Mouse (Mus musculus) lung, postnatal 36 days (tissue): ENCODE measurements at regions not wholly inside any gene's neighbourhood (a gene's known extent, or its start where the extent isn't known, plus 50 kb on each side); places are given as distances from the start of the nearest gene placed in this dataset.
A peak's percentile ranks its signal among the peaks of the same experiment; 100 is the strongest.

ENCODE experiments used
- DNase-seq: peaks from one replicate; pipeline ENCODE4 v3.0.0; 2022; ENCODE audit warnings: mixed read lengths

DNA sequence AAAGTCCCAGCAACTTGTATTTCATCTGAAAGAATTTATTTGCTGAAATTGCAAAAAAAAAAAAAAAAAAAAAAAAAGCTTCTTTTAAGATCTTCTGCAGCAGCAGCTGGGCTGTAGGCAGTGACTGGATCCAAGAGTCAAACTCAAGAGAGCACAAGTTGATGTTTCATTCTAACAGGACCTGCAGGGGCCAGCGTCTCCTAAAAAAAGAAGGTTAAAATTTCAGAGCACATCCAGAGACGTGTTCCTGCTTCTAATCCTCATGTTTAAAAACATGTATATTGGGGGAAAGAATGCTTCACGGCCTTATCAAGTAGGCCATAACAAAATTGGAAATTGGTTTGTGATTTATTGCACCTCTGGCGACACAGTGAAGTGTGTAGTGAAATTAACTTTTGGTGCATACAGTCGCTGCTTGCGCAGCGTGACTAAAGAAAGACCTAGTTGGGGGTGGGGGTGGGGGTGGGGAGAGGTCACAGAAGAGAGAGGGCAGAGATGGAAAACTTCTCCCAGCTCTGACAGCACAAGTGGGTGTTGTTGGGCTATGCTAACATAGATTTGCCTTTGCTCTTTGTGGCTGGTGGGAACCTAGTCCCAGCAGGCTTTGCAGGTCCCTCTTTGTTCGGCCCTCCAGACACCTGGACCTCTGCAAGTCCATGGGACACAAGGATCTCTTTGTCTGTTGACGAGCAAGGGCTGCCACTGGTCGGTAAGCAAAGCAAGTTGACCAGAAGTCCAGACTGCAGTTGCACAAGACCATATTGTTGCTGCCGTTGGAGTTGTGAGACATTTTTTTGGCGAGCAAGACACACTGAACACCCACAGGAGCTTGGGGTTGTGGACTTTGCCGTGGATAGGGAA, 155.7 kb upstream of the Slc30a5 start:
- peak; percentile 30 for DNase-seq

DNA sequence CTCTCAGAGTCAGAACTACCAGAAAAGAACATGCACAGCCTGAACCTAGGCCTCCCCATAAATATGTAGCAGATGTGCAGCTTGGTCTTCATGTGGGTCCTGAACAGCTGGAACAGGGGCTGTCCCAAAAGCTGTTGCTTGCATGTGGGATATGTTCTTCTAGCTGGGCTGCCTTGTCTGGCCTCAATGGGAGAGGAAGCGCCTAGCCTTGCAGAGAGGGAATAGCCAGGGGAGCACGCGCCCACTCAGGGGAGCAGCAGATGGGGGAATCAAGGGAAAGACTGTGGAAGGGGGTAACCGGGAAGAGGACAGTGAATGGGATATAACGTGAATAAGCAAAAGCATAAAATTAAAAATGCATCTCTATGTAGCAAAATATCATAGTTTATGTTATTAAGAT, 154.9 kb upstream of the Slc30a5 start:
- no peak for DNase-seq

DNA sequence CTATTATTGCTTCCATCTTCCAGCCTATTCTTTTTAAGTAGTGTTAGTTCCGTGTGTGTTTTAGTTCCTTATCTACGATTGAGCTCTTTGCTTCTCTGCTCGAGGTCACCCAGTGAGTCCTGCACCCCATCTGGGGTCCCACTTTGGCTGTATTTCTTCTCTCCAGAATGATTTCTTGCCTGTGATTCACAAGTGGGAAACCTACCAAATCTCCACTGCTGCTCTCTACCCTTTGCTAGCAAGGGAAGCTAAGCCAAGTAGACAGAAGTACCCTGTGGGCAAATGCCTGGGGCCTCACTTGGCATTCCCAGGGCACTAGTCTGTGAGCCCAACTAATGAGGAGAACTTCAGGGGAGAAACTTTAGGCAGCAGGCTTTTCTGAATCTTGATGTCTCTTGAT, 142.5 kb upstream of the Slc30a5 start:
- DNase-seq = no peak

DNA sequence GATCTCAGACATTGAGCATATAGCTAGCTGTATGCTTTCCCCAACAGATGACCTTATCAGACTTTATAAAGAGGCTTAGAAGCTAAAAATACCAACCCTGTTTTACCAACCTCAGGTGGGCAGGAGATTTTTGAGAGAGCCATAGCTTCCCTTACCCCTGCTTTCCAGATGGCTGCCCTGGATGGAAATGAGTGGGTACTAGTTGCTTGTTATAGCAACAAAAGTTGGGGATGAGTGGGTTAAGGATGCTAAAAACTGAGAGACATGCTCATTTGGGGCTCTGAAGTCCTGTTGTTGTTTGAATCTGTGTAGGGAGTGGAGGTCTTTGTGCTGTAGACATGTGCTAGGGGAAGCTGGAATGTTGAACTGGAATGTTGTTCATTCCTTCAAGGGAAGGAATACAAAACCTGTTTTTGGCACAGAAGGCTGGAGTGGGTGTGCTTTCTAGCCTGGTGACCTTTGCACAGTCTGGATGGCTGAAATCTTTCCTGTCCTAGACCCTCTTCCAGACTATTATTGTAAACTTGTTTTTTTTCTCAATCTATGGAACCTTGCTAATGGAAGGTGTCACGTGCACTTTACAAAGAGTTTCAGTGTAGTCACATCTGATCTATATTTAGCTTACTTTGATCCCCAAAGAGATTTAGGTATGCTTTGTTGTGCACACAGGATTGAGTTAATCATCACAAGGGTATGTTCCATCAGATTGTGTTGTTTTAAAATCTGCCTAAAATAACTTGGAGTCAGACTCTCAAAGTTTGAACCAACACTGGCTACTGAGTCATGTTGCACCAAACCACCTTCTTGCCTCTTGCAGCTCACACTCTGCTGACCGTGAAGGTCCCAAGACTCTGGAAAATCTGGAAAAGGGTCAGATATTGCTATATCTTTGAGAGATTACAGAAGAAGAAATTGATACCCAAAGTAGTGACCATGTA, 138.1 kb upstream of the Slc30a5 start:
- DNase-seq = no peak

DNA sequence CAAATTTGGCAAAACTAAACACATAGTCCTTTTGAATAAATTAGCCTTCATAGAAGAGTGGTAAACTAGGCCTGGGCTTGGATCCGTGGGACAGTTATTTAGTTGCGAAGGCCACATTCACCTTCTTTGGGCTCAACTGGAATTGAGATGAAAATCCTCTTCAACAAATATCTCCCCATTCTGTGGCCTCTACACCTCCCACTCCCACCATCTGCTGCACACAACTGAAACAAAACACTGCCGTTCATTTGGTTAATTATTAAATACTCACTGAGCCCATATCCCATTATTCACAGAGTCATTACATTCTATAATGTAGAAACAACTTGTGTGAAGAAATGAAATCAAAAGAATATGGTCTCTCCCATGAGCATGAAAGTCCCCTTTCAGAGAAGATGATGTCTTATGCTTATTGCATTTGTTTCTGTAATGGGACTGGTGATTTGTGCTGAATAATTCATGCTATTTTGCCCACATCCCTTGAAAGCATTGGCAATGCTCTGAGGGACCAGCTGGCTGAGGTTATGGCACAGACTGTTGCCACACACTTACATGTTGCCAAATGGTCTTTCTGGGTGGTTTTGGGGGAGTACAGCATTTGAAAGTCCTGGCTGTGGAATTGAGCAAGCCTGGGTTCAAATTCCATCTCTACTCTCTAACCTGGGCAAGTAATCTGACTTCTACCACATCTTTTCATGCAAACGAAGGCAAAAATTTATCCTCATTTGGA, 129.7 kb upstream of the Slc30a5 start:
- DNase-seq = no peak

DNA sequence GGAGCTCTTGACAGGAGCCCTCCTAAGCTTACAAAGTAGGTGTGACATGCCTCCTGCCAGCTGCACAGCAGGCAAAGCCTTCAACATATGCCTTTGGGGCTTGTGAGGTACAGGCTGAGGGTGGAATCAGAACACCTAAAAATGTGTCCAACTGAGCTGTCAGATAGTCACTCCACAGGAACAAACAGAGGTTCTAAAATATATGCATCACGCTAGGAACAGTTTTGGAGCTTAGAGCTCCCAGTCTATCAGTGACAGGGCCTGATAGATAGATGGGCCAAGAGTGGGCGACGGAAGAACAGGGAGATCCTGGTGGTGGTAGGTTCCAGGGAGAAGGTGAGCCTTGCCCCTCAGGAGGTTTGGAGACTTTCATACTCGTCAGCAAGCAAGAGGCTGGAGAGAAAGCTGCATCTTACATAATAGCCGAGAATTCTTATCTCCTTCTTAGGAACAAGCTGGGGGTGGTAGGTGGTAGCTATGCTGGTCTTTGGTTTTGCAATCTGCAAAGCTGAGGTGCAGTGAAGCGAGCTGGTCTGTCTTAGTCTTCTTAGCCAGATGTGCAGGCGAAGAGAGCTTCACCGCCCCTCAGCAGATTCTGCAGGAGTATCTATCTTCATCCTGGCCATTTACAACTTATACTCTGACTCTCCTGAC, 121.5 kb upstream of the Slc30a5 start:
- DNase-seq = no peak

DNA sequence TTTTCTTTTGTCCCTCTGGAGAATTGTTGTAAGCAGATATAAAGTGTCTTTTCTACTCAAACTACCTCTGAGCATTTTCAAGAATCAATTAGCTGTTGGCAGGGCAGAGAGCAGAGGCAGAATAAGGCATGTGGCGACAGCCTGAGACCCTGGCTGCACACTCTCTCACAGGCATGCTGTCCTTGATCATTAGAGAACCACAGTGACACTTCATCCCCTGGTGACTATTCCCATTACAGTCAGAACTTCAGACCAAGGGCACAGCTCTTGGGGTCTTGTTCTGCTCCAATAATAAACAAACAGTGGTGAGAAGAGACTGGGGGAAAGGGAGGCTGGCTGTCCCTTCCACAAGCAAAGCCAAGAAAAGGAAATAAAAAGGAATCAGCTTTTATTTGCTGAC, 120.9 kb upstream of the Slc30a5 start:
- DNase-seq = no peak

DNA sequence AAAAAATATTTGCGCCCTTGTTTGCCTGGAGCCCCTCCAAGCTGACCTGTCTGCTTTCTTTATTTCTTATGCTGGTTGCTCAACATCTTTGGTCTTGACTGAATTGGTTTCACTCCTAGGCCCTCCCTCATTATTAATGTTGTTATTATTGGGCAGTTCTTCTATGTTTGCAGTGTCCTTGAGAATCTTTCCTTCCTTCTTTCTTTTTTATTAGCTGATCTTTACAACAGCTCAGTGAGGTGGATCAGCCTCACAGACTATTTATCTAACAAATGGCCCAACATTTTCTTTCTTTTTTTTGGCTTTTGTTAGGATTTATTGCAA, 117.9 kb upstream of the Slc30a5 start:
- DNase-seq = peak; percentile 21

DNA sequence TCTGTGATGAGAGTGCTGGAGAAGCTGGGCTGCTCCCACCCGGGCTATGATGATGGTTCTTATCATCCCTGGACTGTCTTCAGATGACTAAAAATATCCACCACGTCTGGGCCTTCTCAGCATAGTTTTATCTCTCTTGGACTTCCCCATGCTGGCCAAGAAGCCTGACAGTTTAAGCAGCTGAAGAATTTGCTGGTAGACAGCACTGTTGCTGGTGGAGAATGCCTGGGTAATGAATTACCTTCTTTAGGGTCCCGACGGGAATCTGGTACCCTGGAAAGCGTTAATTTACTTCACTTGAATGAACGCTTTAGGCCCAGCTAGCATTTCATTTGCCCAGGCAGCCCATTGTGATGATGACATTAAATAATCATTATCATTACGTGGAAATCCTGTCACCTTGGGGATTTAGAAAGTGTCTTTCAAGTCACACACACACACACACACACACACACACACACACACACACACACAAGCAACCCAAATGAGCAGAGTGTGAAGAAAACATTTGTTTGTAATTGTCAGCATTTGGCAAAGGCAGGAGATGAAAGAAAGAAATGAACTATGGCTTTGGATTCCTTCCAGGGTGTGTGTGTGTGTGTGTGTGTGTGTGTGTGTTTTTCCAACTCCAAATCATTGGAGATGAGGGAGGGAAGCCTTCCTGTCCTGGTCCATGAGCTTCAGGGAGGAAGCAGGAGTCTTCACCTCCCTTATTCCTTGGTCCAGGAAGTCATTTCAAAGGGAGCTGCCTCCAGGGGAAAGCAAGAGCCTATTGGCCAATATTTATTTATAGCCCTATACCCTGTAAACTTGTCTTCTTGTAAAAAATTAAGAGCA, 117.3 kb upstream of the Slc30a5 start:
- DNase-seq = peak; percentile 8

DNA sequence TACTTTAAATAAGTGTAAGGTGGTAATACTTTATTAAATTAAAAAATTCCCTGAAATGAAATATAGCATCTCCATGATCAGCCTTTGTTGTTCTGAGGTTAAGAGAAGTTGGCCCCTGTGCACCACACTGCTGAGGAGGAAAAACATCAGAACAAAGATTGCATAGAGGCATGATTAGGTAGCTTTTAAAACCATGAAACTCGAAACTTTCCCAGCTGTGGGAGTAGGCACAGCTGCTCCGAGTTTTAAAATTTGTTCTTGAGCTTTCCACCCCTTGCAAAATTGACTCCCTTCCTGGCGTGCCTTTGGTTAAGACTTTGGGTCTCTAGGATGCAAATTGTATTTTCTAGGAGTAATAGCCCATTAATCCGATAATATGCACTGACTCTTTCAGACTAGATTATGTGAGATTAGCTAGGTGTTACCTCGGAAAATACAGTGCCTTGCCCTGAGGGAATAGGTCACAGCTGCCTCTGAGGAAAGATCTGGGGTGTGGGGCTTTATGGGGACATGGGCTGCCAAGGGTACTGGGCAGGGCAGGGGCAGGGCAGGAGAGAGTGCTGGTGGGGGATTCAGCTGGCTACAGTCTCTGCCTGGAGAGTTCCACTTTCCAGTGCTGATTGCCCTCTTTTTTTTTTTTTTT, 110.1 kb upstream of the Slc30a5 start:
- DNase-seq = no peak

DNA sequence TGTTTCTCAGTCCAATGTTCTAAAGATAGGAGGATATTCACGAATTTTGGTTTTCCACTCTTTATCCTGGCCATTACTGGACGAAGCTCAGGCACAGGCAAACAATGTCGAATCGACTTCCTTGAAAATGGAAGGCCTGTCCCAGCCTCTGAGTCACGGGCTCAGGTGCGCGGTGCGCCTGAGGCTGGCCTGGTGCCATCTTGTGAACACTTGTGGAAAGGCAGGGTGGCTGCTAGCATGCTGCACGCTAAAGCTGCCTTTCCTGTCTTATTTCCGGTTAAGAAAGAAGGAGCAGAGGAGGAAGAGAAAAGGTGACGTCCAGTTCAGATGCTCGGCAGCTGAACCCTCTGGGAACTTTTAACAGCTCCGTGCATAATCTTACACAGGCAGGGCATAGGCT, 107.6 kb upstream of the Slc30a5 start:
- DNase-seq = no peak

DNA sequence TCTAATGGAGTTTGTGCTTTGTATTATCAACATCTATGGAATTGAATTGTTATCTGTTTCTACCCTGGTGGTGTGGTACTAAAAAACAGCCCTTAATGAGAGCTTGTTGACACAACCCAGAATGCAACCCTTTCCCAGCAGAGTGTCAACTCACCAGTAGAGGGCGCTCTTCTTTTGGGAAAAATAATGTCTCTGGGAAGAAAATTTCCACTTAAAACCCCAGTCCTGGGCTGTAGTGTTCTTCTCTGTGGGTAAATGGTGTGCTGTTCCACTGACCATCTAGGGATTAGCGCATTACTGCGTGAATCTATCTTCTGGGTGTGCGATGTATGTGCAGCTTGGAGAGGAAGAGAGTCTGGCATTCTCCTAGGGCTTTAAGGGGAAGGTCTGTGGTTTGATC, 106.5 kb upstream of the Slc30a5 start:
- DNase-seq = peak; percentile 58

DNA sequence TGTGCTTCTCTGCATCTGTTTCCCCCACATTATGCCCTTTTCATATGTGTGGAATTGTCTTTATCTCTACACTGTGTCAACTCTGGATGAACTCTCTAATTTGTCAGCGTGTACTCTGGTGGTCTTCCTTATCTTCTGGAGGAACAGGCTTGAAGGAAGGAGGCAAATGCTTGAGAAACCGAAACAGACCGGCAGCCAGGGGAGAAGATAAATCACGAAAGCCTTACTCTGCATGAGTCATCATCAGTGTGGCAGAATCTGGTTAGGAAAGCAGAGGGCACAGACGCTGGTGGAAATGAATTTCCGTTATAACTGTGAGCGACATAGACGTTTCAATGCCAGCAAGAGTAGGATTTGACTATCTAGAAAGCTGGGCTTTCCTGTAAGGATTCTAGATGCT, 100.0 kb upstream of the Slc30a5 start:
- DNase-seq = no peak

DNA sequence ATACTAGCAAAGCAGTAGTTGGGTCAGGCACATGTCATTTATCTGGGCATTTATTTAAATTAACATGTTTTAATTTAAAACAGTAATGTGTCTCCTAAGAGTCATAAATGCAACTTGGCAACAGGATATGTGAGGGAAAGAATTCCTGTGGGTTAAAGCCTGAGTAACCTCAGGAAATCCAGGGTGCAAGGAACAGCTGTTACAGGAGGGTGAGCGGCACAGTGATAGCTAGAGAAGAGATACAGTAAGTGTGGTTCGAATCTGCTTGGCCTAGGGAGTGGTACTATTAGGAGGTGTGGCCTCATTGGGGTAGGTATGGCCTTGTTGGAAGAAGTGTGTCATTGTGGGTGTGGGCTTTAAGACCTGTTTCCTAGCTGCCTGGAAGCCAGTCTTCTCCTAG, 66.3 kb upstream of the Slc30a5 start:
- DNase-seq = no peak

DNA sequence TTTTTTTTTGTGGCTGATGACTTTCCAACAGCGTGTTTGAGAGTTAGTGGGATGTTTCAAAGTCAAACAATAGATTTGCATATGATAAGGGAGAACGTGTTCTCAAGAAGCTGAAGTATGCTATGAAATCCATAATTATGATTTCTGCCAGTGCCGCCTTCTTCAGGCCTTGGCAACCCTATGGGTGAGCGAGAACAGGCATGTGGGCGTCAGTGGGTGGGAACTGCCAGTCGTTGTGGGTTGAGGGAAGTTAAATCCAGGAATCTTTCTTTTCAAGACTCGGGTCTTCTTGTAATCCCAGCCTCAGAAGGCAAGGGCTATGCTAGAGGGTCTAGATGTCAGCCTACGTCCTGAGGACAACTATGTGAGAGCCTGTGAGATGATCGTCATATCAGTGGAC, 60.6 kb upstream of the Slc30a5 start:
- no peak for DNase-seq

DNA sequence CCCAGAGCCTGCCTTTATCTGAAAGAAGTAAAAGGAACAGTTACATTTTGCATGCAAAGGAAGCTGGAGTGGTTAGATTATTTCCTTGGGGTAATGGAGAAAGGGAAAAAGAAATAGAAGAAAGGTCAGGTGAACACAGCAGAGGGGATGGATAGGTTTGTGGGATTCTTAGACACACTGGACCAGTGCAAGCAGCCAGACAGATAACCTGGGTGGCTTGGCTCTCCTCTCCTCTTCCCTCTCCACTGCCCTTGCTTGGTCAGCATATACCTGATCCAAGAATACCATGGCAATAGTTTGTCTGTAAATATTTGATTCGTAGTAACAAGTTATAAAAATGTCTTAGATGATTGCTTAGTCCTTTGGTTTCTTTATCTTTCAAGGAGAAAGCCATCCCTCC, 59.9 kb upstream of the Slc30a5 start:
- no peak for DNase-seq

DNA sequence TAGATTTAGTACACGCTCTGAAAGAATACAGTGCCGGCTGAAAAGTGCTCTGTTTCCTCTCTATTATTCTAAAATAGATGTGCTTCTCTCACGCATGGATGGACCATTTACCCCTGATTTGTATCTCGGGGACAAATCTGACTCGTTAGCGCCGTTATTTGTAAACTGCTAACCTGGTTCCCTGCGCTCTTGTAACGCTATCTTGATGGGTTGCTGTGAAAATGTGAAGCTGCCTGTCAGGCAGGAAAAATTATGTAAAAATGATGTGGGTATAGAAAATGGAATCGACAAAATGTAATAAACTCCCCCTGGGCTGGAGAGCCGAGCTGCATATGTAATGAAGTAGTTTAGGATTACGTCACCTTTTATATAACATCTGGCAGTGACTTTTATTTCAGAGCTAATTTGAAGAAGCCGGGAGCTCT, 59.4 kb upstream of the Slc30a5 start:
- DNase-seq = no peak

DNA sequence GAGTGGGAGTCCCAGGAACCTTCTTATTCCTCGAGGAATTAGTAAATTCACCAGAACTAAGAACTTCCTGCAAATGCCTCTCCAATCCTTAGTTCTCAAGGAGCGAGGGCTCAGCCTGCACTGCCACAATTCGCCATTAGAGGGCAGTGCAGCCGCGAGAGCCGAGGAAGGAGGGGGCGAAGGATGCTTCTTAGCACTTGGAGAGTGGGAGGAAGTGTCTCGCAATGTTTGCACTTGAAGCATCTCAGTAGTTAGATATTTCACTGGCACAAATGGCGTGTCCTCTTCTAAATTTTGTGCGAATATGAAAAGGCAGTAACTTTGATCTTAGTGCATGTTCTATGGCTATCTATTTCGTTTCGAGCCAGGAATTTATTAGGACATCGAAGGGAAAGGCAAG, 59.0 kb upstream of the Slc30a5 start:
- DNase-seq = peak; percentile 58

DNA sequence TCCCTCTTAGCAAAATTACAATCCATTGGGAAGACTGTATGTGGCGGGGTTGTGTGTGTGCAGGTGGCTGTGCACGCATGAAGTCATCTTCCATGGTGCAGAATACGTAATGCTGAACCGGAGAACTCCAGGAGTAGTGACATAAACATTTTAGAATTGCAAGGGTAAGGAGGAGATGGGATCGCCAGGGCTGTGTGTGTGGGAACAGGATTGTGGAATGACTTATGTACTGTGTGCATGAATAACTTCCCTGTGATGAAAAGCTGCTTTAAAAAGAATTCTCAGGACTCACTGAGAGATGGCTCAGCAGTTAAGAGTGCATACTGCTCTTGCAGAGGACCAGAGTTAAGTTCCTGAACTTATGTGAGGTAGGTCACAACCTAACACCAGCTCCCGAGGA, 57.2 kb upstream of the Slc30a5 start:
- no peak for DNase-seq

DNA sequence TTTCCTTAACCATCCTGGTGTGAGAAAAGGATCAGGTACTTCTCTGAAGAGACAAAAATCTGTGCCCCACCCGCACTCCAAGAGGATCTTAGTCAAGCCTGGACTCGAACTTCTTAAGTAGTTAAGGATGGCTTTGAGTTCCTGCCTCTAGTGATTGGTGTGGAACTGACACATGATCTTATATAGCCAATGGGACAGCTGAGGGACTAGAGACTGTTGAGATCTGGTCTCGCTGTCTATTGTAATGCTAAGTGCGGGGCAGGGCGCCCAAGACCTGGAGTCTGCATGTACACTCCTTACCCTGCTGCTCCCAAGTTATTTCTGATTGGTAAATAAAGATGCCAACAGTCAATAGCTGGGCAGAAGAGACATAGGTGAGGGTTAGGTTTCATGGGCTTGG, 55.3 kb upstream of the Slc30a5 start:
- DNase-seq = no peak

DNA sequence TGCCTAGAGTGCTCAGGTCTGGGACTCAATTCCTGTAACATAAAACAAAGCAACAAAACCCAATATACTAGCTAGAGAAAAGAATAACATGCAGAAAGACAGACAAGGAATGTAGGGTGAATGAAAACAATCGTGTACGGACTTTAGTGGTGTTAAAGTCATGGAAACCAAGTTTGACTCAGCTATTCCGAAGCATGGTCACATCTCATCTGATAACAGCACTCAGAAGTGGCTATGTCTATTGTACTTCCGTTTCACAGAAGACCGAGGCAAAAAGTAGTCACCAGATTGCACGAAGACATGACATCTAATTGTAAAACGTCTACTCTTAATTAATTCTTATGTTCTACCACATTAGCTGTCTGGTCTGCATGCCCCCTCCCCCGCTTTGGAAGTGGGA, 50.5 kb upstream of the Slc30a5 start:
- no peak for DNase-seq
